Comparison of ENCODE assay signal across 14 mouse cellular contexts in genomic region chr2:73395516-73395915, GRCm38 (mm10).
"Had no signal": no experiment of that assay in that cellular context is flagged by ENCODE, and none has a peak within 500 bp of the region (broad histone marks: within the 10 kb centered on the region; RNA-seq: fewer than 3 reads in every experiment).

No protein-coding gene starts in this region.

- H3K27me3 ChIP-seq: limb, embryonic 13.5 days; lung, embryonic 15.5 days; midbrain, embryonic 13.5 days had no signal

- H3K4me3 ChIP-seq: layer of hippocampus, adult 2 months; limb, embryonic 10.5 days; limb, embryonic 13.5 days; liver, embryonic 13.5 days; lung, embryonic 15.5 days; megakaryocyte, embryonic 14.5 days; midbrain, embryonic 10.5 days; midbrain, embryonic 13.5 days had no signal

- DNase-seq: kidney, adult 2 months; kidney, postnatal 25 days; layer of hippocampus, adult 9-11 months; liver, embryonic 13.5 days; thymus, adult 2 months; thymus, postnatal 14 days; thymus, postnatal 4 days had no signal

- H3K4me2 ChIP-seq: limb, embryonic 13.5 days; liver, embryonic 13.5 days; lung, embryonic 15.5 days; midbrain, embryonic 13.5 days had no signal

- H3K36me3 ChIP-seq: limb, embryonic 10.5 days; limb, embryonic 13.5 days; liver, embryonic 13.5 days; lung, embryonic 15.5 days; midbrain, embryonic 10.5 days; midbrain, embryonic 13.5 days had no signal
